Mouse (Mus musculus) gastrocnemius, postnatal 4 days (tissue): ENCODE measurements around the gene Qtrt1. TPM values are rescaled to one million over a fixed set of nuclear protein-coding genes. Genes with fewer than 3 reads are reported as not detected.
A peak's percentile ranks its signal among the peaks of the same experiment; 100 is the strongest.

Source experiments
- DNase-seq, 2 experiments: peaks; one replicate each; pipeline ENCODE4 v3.0.0; 2021 to 2022; ENCODE audit warnings: low spot score in 2 of 2, mixed read lengths in 2 of 2
- total RNA-seq, 2 experiments: library from RNA; stranded (reverse); gene quantifications; 2 replicates each; pipeline ENCODE4 v1.2.3; 2021

Qtrt1 gene
- total RNA-seq, 2 experiments from 2014 or later: 15.1 to 18.5 TPM

DNA sequence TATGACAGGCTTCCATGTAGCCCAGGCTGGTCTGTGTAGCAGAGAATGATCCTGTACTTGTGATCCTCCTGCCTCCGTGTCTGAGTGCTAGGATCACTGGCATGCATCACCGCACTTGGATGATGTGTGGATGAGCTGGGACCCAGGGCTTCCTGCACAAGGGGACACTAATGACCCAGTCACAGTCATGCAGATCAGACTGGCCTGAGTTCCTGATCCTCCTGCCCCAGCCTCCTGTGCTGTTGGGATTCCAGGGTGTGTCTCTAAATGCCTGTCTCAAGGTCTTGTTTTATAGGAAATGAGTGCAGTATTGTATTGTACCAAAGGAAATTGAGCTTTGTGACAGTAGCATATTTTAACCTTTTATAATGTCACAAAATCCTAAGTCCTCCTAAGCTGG, 6.2 kb downstream of the Qtrt1 start:
- no peak for DNase-seq

DNA sequence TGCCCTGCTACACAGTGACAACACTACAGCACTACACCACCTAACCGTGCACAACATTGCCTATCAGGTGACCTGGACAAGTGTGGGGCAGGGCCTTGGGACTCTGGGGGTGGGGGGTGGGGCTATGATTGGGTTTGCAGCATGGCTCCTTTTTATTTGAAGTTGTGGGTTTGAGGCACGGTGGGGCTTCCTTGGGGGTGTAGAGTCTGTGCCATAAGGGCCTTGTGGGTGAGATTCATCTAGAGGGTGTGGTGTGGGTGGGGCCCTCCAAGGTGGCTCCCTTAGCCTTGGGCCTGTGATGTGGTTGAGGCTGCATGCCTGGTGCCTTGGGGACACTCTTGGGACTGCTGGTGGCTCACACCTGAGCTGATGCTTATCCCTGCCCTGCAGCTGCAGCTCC, 8.0 kb downstream of the Qtrt1 start:
- no peak for DNase-seq

DNA sequence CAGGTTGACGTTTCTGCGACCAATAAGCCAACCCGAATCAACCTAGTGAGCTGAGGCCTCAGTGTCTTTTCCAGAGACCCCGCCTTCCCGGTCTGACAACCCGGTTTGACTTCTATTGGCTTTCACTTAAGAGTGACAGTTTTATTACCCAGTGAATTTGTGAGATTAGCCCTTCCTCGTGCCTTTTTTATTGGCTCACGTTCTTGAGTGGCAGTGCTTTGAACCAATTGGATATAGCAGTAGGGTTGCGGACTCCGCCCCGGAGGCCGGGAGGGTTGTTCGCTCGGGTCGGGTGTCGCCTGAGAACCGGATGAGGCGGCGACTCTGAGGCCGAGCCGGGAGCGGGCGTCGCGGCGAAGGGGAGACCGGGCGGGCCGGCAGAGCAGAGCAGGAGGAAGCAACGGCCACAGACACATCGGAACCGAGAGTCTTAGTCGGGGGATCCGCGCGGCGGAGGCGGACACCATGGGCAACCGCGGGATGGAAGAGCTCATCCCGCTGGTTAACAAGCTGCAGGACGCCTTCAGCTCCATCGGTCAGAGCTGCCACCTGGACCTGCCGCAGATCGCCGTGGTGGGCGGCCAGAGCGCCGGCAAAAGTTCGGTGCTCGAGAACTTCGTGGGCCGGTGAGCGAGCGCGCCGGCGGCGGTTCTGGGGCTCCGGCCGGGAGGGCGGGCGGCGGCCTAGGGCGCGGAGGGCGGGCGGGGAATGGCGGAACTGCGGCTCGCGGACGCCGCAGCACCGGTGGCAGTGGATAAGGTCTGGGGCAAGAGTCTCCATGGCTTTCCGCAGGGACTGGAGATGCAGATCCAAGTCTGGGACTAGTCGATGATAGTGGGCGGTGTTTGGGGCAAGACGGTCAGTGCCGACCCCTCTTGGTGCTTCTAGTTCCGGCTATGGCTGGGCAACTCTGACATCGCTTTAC, 13.3 kb downstream of the Qtrt1 start, which contains the start of gene Dnm2:
TSS of gene Dnm2 (plus strand) at position 278 of the 925 bp plus-strand sequence.
- peak; percentile 93 to 94 for DNase-seq

DNA sequence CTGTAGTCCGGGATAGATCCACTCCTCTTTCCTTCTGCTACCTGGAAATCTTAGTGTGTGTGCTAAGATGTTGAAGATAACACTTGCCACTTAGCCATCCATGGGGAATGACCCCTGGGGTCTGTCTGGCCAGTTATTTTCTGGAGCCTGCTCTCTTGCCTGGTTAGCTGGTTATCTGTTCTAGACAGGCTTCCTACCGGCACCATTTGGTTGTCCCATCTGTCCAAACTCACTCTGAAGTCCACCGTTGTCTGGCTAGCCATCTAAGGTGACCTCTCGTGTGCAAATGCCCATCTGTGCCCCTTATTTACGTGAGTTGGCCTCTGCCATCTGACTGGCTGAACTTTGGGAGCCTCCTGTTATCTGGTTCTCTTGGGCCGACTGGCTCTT, 13.9 kb downstream of the Qtrt1 start:
- no peak for DNase-seq

DNA sequence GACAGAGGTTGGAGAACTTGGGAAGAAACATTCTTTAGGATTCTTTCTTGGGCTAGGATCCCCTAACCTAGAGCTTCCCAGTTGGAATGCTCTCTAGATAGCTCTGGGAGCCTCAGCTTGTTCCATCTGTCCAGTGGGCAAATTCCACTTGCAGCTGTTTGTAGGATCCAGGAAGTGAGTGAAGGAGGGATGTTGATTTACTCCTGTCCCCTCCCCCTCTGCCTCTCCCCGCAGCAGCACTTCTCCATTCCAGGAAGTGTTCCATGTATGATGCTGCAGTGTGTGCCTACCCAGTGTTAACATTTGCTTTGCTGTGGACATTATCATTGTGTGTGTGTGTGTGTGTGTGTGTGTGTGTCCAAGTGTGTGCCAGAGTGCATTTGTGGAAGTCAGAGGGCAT, 14.4 kb downstream of the Qtrt1 start:
- DNase-seq: no peak

DNA sequence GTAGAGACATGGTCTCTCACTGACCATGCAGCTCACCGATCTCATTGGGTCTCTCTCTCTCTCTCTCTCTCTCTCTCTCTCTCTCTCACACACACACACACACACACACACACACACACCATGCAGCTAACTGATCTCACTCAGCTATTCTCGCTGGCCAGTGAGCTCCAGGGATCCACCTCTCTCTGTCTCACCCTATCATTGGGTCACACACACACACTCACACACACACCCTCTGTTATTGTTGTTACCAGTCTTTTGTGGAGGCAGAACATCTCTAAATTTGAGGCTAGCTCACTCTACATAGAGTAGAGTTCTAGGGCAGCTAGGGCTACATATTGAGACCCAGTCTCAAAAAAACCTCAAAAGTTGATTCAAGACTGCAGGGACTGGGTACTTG, 14.9 kb downstream of the Qtrt1 start:
- no peak for DNase-seq

DNA sequence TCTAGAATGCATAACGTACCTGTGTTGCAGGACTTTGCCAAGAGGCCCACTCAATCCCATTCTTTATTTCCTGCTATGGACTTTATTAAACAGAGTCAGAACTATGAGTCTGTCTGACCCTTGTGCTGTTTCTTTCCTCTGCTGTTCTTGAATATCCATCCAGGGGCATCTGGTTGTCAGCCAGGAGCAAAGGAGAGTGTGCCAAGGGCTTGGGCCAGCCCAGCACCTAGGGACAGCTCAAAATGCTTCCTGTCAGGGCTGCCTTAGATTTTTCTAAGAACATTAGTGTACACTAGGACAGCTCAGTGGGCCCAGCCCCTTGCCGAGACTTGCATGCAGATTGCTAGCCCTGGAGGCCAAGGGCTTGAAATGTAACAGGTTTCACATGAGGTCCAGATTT, 16.1 kb downstream of the Qtrt1 start:
- no peak for DNase-seq

DNA sequence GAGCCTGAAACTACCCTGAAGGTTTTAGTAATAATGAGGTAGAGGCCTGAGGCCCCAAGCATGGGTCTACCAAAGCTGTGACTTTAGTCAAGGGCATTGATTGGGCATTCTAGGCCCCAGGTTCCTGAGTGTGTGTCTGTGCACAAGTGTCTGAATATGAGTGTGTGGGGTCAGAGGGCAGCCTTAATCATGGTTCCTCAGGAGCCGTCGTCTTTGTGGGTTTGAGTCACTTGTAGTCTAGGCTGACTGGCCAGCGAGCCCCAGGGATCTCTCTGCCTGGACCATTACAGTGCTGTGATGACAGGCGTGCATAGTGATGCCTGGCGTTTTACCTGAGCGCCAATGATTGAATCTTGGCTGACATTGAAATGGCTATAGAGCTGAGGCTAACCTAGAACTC, 16.5 kb downstream of the Qtrt1 start:
- DNase-seq: no peak

DNA sequence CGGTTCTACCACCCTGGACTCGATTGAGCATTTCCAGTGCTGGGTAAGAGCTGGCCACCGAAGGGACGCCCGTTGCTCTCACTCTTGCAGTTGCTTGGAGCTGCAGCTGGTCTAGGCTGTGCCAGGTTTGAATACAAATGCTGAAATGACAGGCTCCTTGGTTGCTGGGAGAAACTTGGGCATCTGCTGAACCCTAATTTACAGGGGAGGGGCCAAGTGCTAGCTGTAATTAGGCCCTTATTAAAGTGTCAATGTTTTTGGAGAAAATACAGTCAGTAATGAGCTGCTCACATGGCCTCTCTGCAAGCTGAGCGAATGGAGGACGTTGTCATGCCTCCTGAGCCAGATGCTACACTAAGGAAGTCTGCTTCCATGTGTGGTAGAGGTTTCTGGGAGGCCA, 19.1 kb downstream of the Qtrt1 start:
- DNase-seq: no peak

DNA sequence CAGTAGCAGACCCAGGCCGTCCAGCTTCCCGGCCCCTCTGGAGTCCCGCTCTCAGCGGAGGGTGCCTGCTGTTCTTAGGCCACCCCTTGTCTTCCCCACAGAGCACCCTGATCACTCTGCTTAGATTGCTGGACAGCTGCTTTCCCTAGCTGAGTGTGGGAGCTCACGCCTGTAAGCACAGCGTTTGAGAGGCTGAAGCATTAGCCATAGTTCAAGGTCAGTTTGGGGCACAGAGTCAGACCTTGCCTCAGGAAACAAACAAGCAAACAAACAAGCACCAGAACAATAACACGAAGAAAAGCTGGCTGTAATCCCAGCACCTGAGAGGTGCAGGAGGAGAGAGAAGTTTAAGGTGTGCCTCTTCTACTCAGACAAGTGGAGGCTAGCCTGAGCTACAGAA, 20.4 kb downstream of the Qtrt1 start:
- no peak for DNase-seq

DNA sequence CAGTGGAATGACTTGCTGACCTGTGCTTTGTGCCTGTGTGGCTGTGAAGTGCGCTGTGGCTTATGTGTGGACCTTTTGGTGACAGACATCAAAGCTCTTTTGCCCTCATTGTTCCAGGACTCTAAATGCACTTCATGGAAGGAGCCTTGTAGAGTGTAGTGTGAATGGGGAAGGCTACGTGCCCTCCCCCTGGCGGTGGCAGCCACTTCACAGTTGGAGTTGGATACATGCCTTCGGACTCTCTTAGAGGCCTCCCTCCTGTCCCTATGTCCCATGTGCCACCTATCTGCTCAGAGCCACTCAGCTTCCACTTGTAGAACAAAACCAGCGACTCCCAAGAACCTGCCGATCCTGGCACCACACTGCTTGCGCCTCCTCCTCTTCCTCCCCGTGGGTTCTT, 22.1 kb downstream of the Qtrt1 start:
- DNase-seq: no peak

DNA sequence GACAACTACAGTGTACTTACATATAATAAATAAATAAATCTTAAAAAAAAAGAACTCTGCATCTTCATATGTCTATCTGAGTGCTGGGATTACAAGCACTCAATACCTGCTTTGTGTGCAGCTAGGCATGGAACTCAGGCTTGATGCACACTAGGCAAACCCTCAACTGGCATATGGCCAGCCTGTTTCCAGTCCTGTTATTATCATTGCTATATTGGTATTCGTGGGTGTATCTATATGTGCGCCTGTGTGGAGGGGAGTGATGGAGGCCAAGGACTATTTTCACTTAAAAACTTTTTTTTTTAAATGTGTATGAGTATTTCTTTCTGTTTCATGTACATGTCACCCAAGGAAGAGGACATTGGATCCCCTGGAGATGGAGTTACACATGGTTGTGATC, 22.8 kb downstream of the Qtrt1 start:
- DNase-seq: no peak

DNA sequence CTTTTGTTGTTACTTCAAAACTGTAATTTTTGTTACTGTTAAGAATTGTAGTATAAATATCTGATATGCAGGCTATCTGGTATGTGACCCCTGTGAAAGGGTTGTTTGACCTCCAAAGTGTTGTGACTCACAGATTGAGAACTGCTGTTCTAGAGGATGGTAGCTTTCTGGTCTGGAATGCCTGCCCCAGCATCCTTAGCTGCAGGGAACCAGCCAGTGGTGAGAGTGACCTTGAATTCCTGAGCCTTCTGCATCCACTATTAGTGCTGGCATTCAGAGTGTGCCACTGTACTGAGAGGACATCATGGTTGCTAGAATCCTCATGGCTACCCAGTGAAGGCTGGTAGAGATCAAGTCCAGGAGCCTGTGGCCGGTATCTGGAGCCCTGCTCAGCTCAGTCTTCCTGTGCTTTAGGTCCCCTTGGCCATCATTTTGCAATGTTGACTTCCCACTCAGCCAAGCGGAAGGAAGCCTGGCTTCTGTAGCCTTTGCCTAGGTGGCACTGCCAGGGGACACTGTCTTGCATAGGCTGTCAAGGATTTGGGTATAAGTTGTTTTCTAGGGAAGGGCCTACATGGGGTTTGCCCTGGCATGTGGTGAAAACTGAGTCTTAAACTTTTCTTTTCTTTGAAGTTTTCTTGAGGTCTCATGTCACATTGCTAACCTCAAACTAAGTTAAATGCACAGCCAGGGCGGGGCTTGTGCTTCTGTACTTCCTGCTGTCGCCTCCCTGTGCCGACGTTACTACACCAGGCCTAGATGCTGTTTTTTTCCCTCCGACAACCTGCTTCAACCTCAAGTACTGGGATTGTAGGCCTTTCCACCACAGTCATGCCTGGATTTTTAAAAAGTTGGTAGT, 24.4 kb downstream of the Qtrt1 start:
- DNase-seq: no peak

DNA sequence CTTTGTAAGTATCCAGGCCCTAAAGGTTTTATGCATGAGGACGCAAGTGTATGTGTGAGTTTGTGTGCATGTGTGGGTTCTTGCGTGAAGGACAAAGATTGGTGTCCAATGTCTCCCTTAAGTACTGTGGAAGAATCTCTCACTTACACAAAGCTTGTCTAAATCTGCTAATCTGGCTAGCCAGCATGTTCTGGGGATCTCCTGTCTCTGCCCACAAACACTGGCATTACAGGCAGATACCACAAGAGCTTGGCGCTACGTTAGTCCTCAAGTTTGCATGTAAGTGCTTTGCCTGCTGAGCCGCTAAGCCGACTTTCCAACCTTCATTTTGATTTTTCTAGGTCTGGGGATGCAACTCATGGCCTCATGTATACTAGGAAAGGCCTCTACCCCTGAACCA, 25.9 kb downstream of the Qtrt1 start:
- DNase-seq: no peak

DNA sequence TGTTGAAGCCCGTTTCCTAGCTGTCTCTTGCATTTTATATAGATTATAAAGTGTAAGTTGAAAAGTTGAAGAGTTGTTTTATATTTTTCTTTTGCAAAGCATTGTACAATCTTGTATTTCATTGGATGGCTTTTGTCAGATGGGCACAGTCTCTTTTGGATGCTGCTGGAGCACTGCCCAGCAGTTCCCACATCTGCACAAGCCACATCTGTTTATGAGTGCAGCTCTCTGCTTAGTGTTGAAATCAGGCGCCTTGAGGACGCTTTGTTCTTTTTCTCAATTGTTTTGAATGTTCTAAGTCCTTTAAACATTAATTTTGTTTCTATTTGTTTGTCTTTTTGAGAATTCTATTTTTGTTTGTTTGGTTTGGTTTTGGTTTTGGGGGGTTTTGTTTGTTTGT, 26.6 kb downstream of the Qtrt1 start:
- DNase-seq: peak in 1 of 2 experiments; percentile 45

DNA sequence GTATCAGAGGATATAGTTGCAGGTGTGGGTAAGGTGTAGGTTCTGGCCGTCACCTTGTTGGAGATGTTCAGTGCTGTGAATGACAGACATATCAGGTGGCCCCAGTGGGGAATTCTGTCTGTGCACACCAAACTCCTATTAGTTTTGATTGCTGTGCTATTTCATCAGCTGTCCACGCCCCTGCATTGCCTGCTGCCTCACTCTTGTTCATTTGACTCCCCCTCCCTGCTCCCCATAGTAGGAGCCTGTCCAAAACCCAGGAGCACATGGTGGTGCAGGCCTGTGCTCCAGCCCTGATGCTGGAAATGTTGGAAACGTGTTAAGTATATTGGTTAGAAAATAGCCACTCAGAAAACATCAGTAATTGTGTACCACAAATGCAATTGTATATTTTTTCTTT, 27.8 kb downstream of the Qtrt1 start:
- DNase-seq: no peak

DNA sequence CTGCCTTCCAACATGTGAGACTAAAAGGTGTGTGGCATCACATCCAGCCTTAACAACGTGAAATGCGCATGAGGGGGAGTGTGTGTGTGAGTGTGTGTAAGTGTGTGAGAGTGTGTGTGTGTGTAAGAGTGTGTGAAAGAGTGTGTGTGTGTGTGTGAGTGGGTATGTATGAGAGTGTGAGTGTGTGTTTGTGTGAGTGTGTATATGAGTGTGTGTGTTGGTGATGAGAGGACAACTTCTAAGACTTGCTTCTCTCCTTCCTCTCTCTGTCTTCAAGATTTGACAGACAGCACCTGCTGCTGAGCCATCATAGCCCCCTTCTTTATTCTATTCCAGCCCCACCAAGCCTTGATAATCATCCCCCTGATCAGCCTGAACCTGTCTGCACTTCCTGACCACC, 28.3 kb downstream of the Qtrt1 start:
- DNase-seq: no peak

DNA sequence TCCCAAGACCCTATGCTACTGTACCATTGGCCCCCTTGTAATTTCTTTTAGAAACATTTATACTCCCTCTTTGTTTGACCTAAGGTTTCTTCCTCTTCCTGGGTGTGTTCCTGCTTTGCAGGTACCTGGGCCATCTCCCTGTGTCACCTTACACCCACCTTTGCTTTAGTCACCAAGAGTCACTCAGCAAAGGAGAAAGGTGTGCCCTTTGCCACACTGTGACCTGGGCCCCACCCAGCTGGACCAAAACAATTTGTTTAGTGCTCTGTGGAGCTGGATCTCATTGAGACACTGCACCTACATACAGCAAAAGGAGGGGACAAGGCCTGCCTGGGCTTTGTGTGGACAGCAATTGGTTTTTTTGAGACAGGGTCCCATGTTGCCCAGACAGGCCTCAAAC, 28.8 kb downstream of the Qtrt1 start:
- no peak for DNase-seq

DNA sequence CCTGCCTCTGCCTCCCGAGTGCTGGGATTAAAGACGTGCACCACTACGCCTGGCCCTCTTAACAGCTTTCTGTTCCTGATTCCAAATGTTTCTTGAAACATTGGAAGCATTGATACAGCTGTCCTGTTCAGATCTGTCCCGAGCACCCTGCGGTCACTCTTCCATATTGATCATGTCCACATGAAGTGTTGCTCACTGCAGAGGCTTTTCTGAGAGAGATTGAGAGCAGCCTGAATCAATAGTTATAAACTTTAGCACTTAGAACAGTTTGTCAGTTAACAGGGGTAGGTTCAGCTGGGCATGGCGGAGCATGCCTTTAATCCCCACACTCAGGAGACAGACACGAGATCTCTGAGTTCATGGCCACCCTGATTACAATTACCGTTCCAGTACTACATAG, 32.2 kb downstream of the Qtrt1 start:
- no peak for DNase-seq

DNA sequence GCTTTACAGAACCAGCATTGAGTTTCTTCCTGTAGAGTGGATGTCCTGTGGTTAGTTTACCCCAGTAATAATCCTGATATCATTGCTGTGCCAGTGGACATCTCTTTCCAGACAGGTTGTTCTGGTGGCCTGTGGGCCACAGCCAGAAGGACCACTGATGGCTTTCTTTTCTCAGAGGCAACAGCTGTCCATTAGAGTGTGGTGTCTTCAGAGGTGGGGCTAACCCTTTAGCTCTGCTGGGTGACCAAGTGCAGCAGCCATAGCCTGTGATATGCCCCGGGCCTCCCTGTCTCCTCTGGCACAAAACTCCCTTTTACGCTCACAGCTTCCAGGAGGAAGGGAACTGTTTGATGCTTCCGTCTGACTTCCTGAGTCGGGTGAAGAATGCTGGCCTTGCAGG, 32.9 kb downstream of the Qtrt1 start:
- DNase-seq: no peak

DNA sequence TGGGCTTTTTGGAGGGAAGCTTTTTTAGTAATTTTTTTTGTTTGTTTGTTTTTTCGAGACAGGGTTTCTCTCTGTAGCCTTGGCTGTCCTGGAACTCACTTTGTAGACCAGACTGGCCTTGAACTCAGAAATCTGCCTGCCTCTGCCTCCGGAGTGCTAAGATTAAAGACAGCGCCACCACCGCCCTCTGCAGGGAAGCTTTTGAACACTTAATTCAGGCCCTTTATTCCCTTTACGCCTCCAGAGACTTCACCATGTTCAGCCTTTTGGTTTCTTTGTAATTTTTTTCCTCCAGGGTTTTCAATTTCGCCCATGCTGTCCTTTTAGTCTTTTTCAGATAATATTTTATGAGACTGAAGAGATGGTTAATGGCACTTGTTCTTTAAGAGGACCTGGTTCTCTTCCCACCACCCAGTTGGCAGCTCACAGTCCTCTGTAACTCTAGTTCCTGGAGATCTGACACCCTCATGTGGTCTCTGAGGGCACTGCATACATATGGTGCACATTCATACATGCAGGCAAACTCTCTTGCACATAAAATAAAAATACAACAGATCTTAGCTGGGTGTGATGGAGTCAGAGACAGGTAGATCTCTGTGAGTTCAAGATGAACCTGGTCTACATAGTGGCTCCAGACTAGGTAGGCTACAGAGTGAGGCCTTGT, 33.6 kb downstream of the Qtrt1 start:
- DNase-seq: no peak

DNA sequence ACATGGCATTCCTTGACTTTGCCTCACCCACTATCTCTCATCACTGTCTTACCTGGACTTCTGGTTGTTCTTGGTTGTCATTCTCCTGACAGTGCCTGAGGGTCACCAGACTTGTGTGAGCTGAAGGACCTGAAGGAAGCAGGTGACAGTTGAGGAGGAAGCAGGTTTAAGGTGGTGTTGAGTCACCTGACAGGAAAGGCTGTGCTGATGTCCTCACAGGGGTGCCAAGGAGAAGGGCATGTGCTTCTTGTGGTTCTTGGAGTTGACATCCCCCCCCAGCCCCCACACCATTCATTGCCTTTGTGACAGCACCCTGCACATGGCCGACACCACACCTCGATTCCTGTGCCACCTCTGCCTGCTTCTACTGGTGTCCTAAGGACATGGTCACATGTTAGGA, 36.1 kb downstream of the Qtrt1 start:
- no peak for DNase-seq
